Mouse (Mus musculus) heart, embryonic 14.5 days (tissue): ENCODE results near the gene Uso1. TPM values are rescaled to one million over a fixed set of nuclear protein-coding genes. Genes with fewer than 3 reads are reported as not detected.
"Not testable (repeated sequence)": the region's sequence is repeated elsewhere in the genome, so short reads cannot be mapped to it uniquely, and the experiment has no call there.

Experiments
- ATAC-seq: fragments of 200-750 bp; cut with Nextera tagmentation; 2 replicates; pipeline ENCODE4 v1.8.0; 2017; ENCODE audit warnings: low read depth, moderate TSS enrichment; ENCODE audit not compliant: insufficient number of reproducible peaks, insufficient read depth, low FRiP score
- H3K27ac ChIP-seq, 2 experiments: fragments of 200-500 bp in 1 of 2; fragments of 300-500 bp in 1 of 2; sonication (generic) in 1 of 2; replicated peaks in 1 of 2; 2 replicates each; pipeline ENCODE4 v1.5.1; 2012 to 2014; ENCODE audit warnings: low read depth in 2 of 2, low read length in 2 of 2, control low read depth in 1 of 2, mild to moderate bottlenecking in 1 of 2, mixed read lengths in 1 of 2; ENCODE audit not compliant: control insufficient read depth in 1 of 2, insufficient read depth in 1 of 2
- H3K27me3 ChIP-seq: fragments of 300-500 bp; sonication (generic); 2 replicates; pipeline ENCODE4 v1.6.1; 2014; ENCODE audit warnings: mild to moderate bottlenecking, low read length, control low read depth; ENCODE audit not compliant: control insufficient read depth, insufficient read depth
- H3K36me3 ChIP-seq: fragments of 300-500 bp; sonication (generic); 2 replicates; pipeline ENCODE4 v1.6.1; 2014; ENCODE audit warnings: mild to moderate bottlenecking, control low read depth, low read length, mixed read lengths; ENCODE audit not compliant: control insufficient read depth, insufficient read depth
- H3K4me1 ChIP-seq, 2 experiments: fragments of 200-500 bp in 1 of 2; fragments of 300-500 bp in 1 of 2; sonication (generic) in 1 of 2; 2 replicates each; pipeline ENCODE4 v1.6.1; 2012 to 2014; ENCODE audit warnings: low read length in 2 of 2, control low read depth in 1 of 2, mixed read lengths in 1 of 2; ENCODE audit not compliant: control insufficient read depth in 2 of 2, insufficient read depth in 2 of 2
- H3K4me2 ChIP-seq: fragments of 300-500 bp; sonication (generic); 2 replicates; pipeline ENCODE4 v1.6.1; 2014; ENCODE audit warnings: mild to moderate bottlenecking, low read length
- H3K4me3 ChIP-seq, 2 experiments: fragments of 200-500 bp in 1 of 2; fragments of 300-500 bp in 1 of 2; sonication (generic) in 1 of 2; 2 replicates each; pipeline ENCODE4 v1.5.1; 2012 to 2014; ENCODE audit warnings: low read length in 2 of 2, mild to moderate bottlenecking in 2 of 2, control low read depth in 1 of 2, low read depth in 1 of 2, moderate library complexity in 1 of 2; ENCODE audit not compliant: control insufficient read depth in 1 of 2, insufficient read depth in 1 of 2
- H3K9ac ChIP-seq: fragments of 300-500 bp; sonication (generic); 2 replicates; pipeline ENCODE4 v1.6.1; 2014; ENCODE audit warnings: mild to moderate bottlenecking, low read length
- H3K9me3 ChIP-seq: fragments of 300-500 bp; sonication (generic); 2 replicates; pipeline ENCODE4 v1.6.1; 2016; ENCODE audit warnings: low read length, control low read depth; ENCODE audit not compliant: control insufficient read depth
- WGBS: fragments of 180-500 bp; shearing (Covaris S2); extraction: QIAGEN DNeasy Blood & Tissue Kit; methylation state at CpG from one replicate; pipeline ENCODE4 v1.1.7; 2014; 5-methylcytosine and 5-hydroxymethylcytosine counted together
- polyA plus RNA-seq: library from polyadenylated mRNA; unstranded; fragments of >200 nt; fragmentation: Nextera tagmentation; extraction: Ambion mirVana; gene quantifications from 2 replicates; pipeline ENCODE4 v1.2.1, GENCODE M21; 2014

The Uso1 gene
- polyA plus RNA-seq, 1 experiment from 2014 or later: 22.9 TPM

- no peak overlapping the region for H3K9ac ChIP-seq
- H3K4me3 ChIP-seq: no peak overlapping the region
- H3K27ac ChIP-seq: peak overlapping the region in 1 of 2 experiments; percentile 39; a peak in 1 of 4 replicates
Observed at GRCm38 (mm10) chr5:92127751-92128150, 10.0 kb upstream of the Uso1 start.

GRCm38 (mm10) chr5:92128570-92128969, 9.2 kb upstream of the Uso1 start:
- Histone ChIP-seq H3K4me3 (peak overlapping the region in 1 of 2 experiments; percentile 8; a peak in 1 of 4 replicates), H3K27me3 (no peaks in the 10 kb centered on the region), H3K4me2 (peak overlapping the region; percentile 32), H3K9ac (no peak overlapping the region), H3K4me1 (peaks cover 13 to 21% of the 10 kb centered on the region in 2 experiments), H3K36me3 (no peaks in the 10 kb centered on the region), H3K9me3 (no peaks in the 10 kb centered on the region), H3K27ac (peak overlapping the region in 1 of 2 experiments; percentile 14; a peak in 1 of 4 replicates)
- no peak for ATAC-seq
- 12% methylated on average over 8 of the region's 8 CpGs for WGBS

More at GRCm38 (mm10) chr5:92127751-92128150, 10.0 kb upstream of the Uso1 start:
- WGBS: 96% methylated on average over 10 of the region's 10 CpGs
- Histone ChIP-seq H3K4me2 (peak overlapping the region; percentile 25; the same call in 1 of the 2 replicates), H3K9me3 (0 out of 2 replicates have a peak, but pooled peaks cover 2% of the 10 kb centered on the region), H3K4me1 (peaks cover 13 to 21% of the 10 kb centered on the region in 2 experiments), H3K27me3 (no peaks in the 10 kb centered on the region), H3K36me3 (no peaks in the 10 kb centered on the region)
- no peak for ATAC-seq

GRCm38 (mm10) chr5:92129321-92129768, 8.4 kb upstream of the Uso1 start:
- Histone ChIP-seq H3K4me2 (no peak overlapping the region), H3K9me3 (no peaks in the 10 kb centered on the region), H3K27me3 (no peaks in the 10 kb centered on the region), H3K36me3 (no peaks in the 10 kb centered on the region), H3K9ac (no peak overlapping the region), H3K27ac (no peak overlapping the region), H3K4me3 (no peak overlapping the region), H3K4me1 (peaks cover 13 to 21% of the 10 kb centered on the region in 2 experiments)
- WGBS: 78% methylated on average over 1 of the region's 1 CpGs
- no peak for ATAC-seq

- Histone ChIP-seq H3K9me3 (no peaks in the 10 kb centered on the region), H3K4me3 (no peak overlapping the region), H3K27ac (no peak overlapping the region), H3K27me3 (no peaks in the 10 kb centered on the region), H3K4me2 (no peak overlapping the region), H3K9ac (no peak overlapping the region), H3K4me1 (peaks cover 13 to 21% of the 10 kb centered on the region in 2 experiments), H3K36me3 (no peaks in the 10 kb centered on the region)
- no peak for ATAC-seq
- WGBS: 88% methylated on average over 6 of the region's 6 CpGs
Observed at GRCm38 (mm10) chr5:92130040-92130682, 7.6 kb upstream of the Uso1 start.

- peaks cover 11 to 20% of the 10 kb centered on the region in 2 experiments for H3K4me1 ChIP-seq
- no peaks in the 10 kb centered on the region for H3K27me3 ChIP-seq
- no peak overlapping the region for H3K27ac ChIP-seq
- no peaks in the 10 kb centered on the region for H3K9me3 ChIP-seq
- H3K4me2 ChIP-seq: no peak overlapping the region
- no peak for ATAC-seq
- 97% methylated on average over 4 of the region's 4 CpGs for WGBS
- H3K9ac ChIP-seq: no peak overlapping the region
- H3K36me3 ChIP-seq: no peaks in the 10 kb centered on the region
- H3K4me3 ChIP-seq: no peak overlapping the region
Observed at GRCm38 (mm10) chr5:92132127-92132526, 5.6 kb upstream of the Uso1 start.

GRCm38 (mm10) chr5:92133006-92133405, 4.7 kb upstream of the Uso1 start:
- not testable (repeated sequence) for H3K27ac ChIP-seq, H3K9me3 ChIP-seq, H3K4me2 ChIP-seq, H3K4me3 ChIP-seq, ATAC-seq, H3K9ac ChIP-seq, H3K27me3 ChIP-seq, H3K36me3 ChIP-seq
- H3K4me1 ChIP-seq: peaks cover 8 to 14% of the 10 kb centered on the region in 2 experiments
- 70% methylated on average over 4 of the region's 4 CpGs for WGBS

- Histone ChIP-seq H3K27me3 (no peaks in the 10 kb centered on the region), H3K36me3 (no peaks in the 10 kb centered on the region), H3K27ac (no peak overlapping the region), H3K4me3 (no peak overlapping the region), H3K4me1 (peaks cover 7 to 19% of the 10 kb centered on the region in 2 experiments), H3K4me2 (no peak overlapping the region), H3K9me3 (no peaks in the 10 kb centered on the region), H3K9ac (no peak overlapping the region)
- ATAC-seq: no peak
- 81% methylated on average over 3 of the region's 3 CpGs for WGBS
Observed at GRCm38 (mm10) chr5:92134934-92135333, 2.8 kb upstream of the Uso1 start.
